Mouse (Mus musculus): ENCODE results near the gene Ddx47. TPM values are rescaled to one million over a fixed set of nuclear protein-coding genes. Genes with fewer than 3 reads are reported as not detected.
A peak's percentile ranks its signal among the peaks of the same experiment; 100 is the strongest.

Ddx47 gene
- total and polyA plus RNA-seq, 2 experiments from 2014 or later: 35.8 to 51.4 TPM

GRCm38 (mm10) chr6:134983529-134984370, 27.7 kb upstream of the Ddx47 start:
- peaks cover 7% of the 10 kb centered on the region; the same call in 1 of the 2 replicates for H3K4me1 ChIP-seq (ENCODE audit: control insufficient read depth, insufficient read depth)
- peak overlapping the region; percentile 85 for H3K27ac ChIP-seq (ENCODE audit: low read depth)
- H3K9me3 ChIP-seq (replicated peaks; ENCODE audit: control insufficient read depth, low read length): no peaks in the 10 kb centered on the region
- no peaks in the 10 kb centered on the region for H3K27me3 ChIP-seq (ENCODE audit: control insufficient read depth, insufficient read depth, low read length)
- DNase-seq (ENCODE audit: low spot score) (peak; percentile 88), ATAC-seq (ENCODE audit: insufficient read depth, low read depth) (peak; percentile 82)
- peak overlapping the region; percentile 53 for H3K9ac ChIP-seq (replicated peaks; ENCODE audit: low read depth, low read length)
- no peak for TF ChIP-seq EP300 (IDR thresholded peaks at IDR 0.05; ENCODE audit: low read depth)
- TF ChIP-seq CTCF (IDR thresholded peaks at IDR 0.05; ENCODE audit: low read depth): peak; percentile 74
- H3K4me2 ChIP-seq (ENCODE audit: low read depth, low read length): peak overlapping the region; percentile 85
- 2% methylated on average over 61 of the region's 62 CpGs for WGBS
- peak overlapping the region; percentile 69 for H3K4me3 ChIP-seq (ENCODE audit: low read depth, low read length)
- H3K36me3 ChIP-seq (replicated peaks; ENCODE audit: control insufficient read depth, insufficient read depth, low read length): no peaks in the 10 kb centered on the region

DNA sequence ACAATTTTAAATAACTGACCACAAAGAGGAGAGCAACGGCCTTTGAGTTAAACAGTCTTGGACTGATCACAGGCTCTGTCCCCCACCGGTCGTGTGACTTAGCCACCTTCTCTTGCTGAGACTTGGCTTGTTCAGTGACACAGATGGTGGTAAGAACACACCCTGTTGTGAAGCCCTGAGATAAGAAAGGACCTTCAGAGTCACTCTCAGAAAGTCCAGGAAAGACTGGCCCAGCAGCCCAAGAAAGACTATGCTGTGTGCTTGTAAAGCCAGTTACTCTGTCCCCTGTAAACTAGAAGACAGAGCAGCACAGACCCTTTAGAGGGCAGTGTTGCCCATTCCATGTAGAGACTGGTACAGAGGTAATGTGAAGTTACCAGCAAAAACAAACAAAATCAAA, 26.7 kb upstream of the Ddx47 start:
- DNase-seq (ENCODE audit: low spot score) (no peak), ATAC-seq (ENCODE audit: insufficient read depth, low read depth) (no peak)
- no peaks in the 10 kb centered on the region for H3K9me3 ChIP-seq (replicated peaks; ENCODE audit: control insufficient read depth, low read length)
- no peaks in the 10 kb centered on the region for H3K27me3 ChIP-seq (ENCODE audit: control insufficient read depth, insufficient read depth, low read length)
- peak overlapping the region; percentile 69 for H3K4me3 ChIP-seq (ENCODE audit: low read depth, low read length)
- H3K4me1 ChIP-seq (ENCODE audit: control insufficient read depth, insufficient read depth): peaks cover 7% of the 10 kb centered on the region; the same call in 1 of the 2 replicates
- WGBS: 58% methylated on average over 3 of the region's 3 CpGs
- no peak overlapping the region for H3K27ac ChIP-seq (ENCODE audit: low read depth)
- TF ChIP-seq CTCF (IDR thresholded peaks at IDR 0.05; ENCODE audit: low read depth): peak; percentile 55
- TF ChIP-seq EP300 (IDR thresholded peaks at IDR 0.05; ENCODE audit: low read depth): no peak
- H3K4me2 ChIP-seq (ENCODE audit: low read depth, low read length): peak overlapping the region; percentile 85
- H3K36me3 ChIP-seq (replicated peaks; ENCODE audit: control insufficient read depth, insufficient read depth, low read length): no peaks in the 10 kb centered on the region
- H3K9ac ChIP-seq (replicated peaks; ENCODE audit: low read depth, low read length): no peak overlapping the region

- Histone ChIP-seq H3K27ac (ENCODE audit: low read depth) (no peak overlapping the region), H3K4me1 (ENCODE audit: control insufficient read depth, insufficient read depth) (0 out of 2 replicates have a peak, but pooled peaks cover 4% of the 10 kb centered on the region), H3K4me2 (ENCODE audit: low read depth, low read length) (no peak overlapping the region), H3K27me3 (ENCODE audit: control insufficient read depth, insufficient read depth, low read length) (no peaks in the 10 kb centered on the region), H3K9me3 (replicated peaks; ENCODE audit: control insufficient read depth, low read length) (no peaks in the 10 kb centered on the region), H3K9ac (replicated peaks; ENCODE audit: low read depth, low read length) (no peak overlapping the region), H3K36me3 (replicated peaks; ENCODE audit: control insufficient read depth, insufficient read depth, low read length) (no peaks in the 10 kb centered on the region), H3K4me3 (ENCODE audit: low read depth, low read length) (no peak overlapping the region)
- ATAC-seq (ENCODE audit: insufficient read depth, low read depth) (no peak), DNase-seq (ENCODE audit: low spot score) (no peak)
- TF ChIP-seq CTCF (IDR thresholded peaks at IDR 0.05; ENCODE audit: low read depth) (no peak), EP300 (IDR thresholded peaks at IDR 0.05; ENCODE audit: low read depth) (no peak)
- WGBS: 42% methylated on average over 9 of the region's 9 CpGs
These were observed 23.0 kb upstream of the Ddx47 start for GRCm38 (mm10) chr6:134988377-134988776.

- H3K9me3 ChIP-seq (replicated peaks; ENCODE audit: control insufficient read depth, low read length): no peaks in the 10 kb centered on the region
- H3K9ac ChIP-seq (replicated peaks; ENCODE audit: low read depth, low read length): no peak overlapping the region
- no peak overlapping the region for H3K4me3 ChIP-seq (ENCODE audit: low read depth, low read length)
- no peaks in the 10 kb centered on the region for H3K4me1 ChIP-seq (ENCODE audit: control insufficient read depth, insufficient read depth)
- TF ChIP-seq EP300 (IDR thresholded peaks at IDR 0.05; ENCODE audit: low read depth) (no peak), CTCF (IDR thresholded peaks at IDR 0.05; ENCODE audit: low read depth) (no peak)
- no peak for DNase-seq (ENCODE audit: low spot score)
- no peaks in the 10 kb centered on the region for H3K27me3 ChIP-seq (ENCODE audit: control insufficient read depth, insufficient read depth, low read length)
- no peak overlapping the region for H3K4me2 ChIP-seq (ENCODE audit: low read depth, low read length)
- no peak overlapping the region for H3K27ac ChIP-seq (ENCODE audit: low read depth)
- ATAC-seq (ENCODE audit: insufficient read depth, low read depth): no peak
- H3K36me3 ChIP-seq (replicated peaks; ENCODE audit: control insufficient read depth, insufficient read depth, low read length): no peaks in the 10 kb centered on the region
- 77% methylated on average over 6 of the region's 6 CpGs for WGBS
These were observed 20.7 kb upstream of the Ddx47 start for GRCm38 (mm10) chr6:134990674-134991073.

GRCm38 (mm10) chr6:134994031-134994651, 17.3 kb upstream of the Ddx47 start:
- Histone ChIP-seq H3K27me3 (ENCODE audit: control insufficient read depth, insufficient read depth, low read length) (no peaks in the 10 kb centered on the region), H3K9me3 (replicated peaks; ENCODE audit: control insufficient read depth, low read length) (no peaks in the 10 kb centered on the region), H3K9ac (replicated peaks; ENCODE audit: low read depth, low read length) (no peak overlapping the region), H3K27ac (ENCODE audit: low read depth) (peak overlapping the region; percentile 7; the same call in 1 of the 2 replicates), H3K4me3 (ENCODE audit: low read depth, low read length) (no peak overlapping the region), H3K4me1 (ENCODE audit: control insufficient read depth, insufficient read depth) (no peaks in the 10 kb centered on the region), H3K4me2 (ENCODE audit: low read depth, low read length) (no peak overlapping the region), H3K36me3 (replicated peaks; ENCODE audit: control insufficient read depth, insufficient read depth, low read length) (no peaks in the 10 kb centered on the region)
- WGBS: 28% methylated on average over 12 of the region's 12 CpGs
- DNase-seq (ENCODE audit: low spot score): no peak
- ATAC-seq (ENCODE audit: insufficient read depth, low read depth): no peak
- TF ChIP-seq EP300 (IDR thresholded peaks at IDR 0.05; ENCODE audit: low read depth) (no peak), CTCF (IDR thresholded peaks at IDR 0.05; ENCODE audit: low read depth) (no peak)
